Mouse (Mus musculus): ENCODE measurements around the gene Metap1d.

GRCm38 (mm10) chr2:71435440-71435839, 17.6 kb upstream of the Metap1d start:
- TF ChIP-seq CTCF (conservative IDR thresholded peaks at IDR 0.05 in 1 of 2, IDR thresholded peaks at IDR 0.05 in 1 of 2; ENCODE audit: low read depth in 2 of 2, low read length in 2 of 2) (no peak), NELFE (IDR thresholded peaks at IDR 0.05; ENCODE audit: low read depth, low read length) (no peak), POLR2A (IDR thresholded peaks at IDR 0.05; ENCODE audit: low read depth, low read length) (no peak), KAT2A (IDR thresholded peaks at IDR 0.05; ENCODE audit: insufficient replicate concordance, low read length) (no peak), JUN (IDR thresholded peaks at IDR 0.05; ENCODE audit: insufficient read depth, low read depth, low read length) (no peak), SIN3A (IDR thresholded peaks at IDR 0.05; ENCODE audit: low read length) (no peak), ZC3H11A (IDR thresholded peaks at IDR 0.05; ENCODE audit: low read depth, low read length) (no peak), MXI1 (IDR thresholded peaks at IDR 0.05; ENCODE audit: low read depth, low read length) (no peak), MAX (IDR thresholded peaks at IDR 0.05; ENCODE audit: low read length) (no peak), HCFC1 (IDR thresholded peaks at IDR 0.05; ENCODE audit: low read depth, low read length) (no peak), UBTF (IDR thresholded peaks at IDR 0.05; ENCODE audit: low read depth, low read length) (no peak)

Measured in CH12.LX (cell line).